Mouse (Mus musculus): ENCODE measurements at regions not wholly inside any gene's neighbourhood (a gene's known extent, or its start where the extent isn't known, plus 50 kb on each side); places are given as distances from the start of the nearest gene placed in this dataset.

DNA sequence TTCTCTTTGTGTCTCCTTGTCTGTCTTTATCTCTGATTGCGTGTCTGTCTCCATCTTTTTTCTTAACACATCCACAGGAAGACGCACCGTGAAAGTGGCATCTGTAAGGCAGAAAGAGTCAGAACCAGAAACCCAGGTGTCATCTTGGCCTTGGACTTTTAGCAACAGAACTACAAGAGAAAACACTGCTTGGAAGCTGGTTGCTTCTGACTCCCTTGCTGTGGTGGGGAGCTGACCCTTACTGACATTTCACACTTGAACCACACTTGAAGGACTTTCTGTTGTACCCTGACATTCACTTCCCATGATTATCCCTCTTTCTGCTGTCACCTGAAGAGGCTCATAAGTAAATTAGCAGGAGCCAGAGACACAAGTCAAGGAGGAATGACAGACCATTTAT lies 180.6 kb downstream of the Irx2 start:
- DNase-seq (ENCODE audit: low spot score) (no peak), ATAC-seq (ENCODE audit: insufficient read depth, low read depth) (no peak)
- WGBS = 91% methylated on average over 3 of the region's 3 CpGs
- Histone ChIP-seq H3K9me3 (replicated peaks; ENCODE audit: control insufficient read depth, low read length) (0 out of 2 replicates have a peak, but pooled peaks cover 3% of the 10 kb centered on the region), H3K36me3 (replicated peaks; ENCODE audit: control insufficient read depth, insufficient read depth, low read length) (no peaks in the 10 kb centered on the region), H3K27ac (ENCODE audit: low read depth) (no peak overlapping the region), H3K4me3 (ENCODE audit: low read depth, low read length) (no peak overlapping the region), H3K4me1 (ENCODE audit: control insufficient read depth, insufficient read depth) (no peaks in the 10 kb centered on the region), H3K27me3 (ENCODE audit: control insufficient read depth, insufficient read depth, low read length) (no peaks in the 10 kb centered on the region), H3K4me2 (ENCODE audit: low read depth, low read length) (no peak overlapping the region), H3K9ac (replicated peaks; ENCODE audit: low read depth, low read length) (no peak overlapping the region)
- TF ChIP-seq EP300 (IDR thresholded peaks at IDR 0.05; ENCODE audit: low read depth) = no peak
- TF ChIP-seq CTCF (IDR thresholded peaks at IDR 0.05; ENCODE audit: low read depth) = no peak

DNA sequence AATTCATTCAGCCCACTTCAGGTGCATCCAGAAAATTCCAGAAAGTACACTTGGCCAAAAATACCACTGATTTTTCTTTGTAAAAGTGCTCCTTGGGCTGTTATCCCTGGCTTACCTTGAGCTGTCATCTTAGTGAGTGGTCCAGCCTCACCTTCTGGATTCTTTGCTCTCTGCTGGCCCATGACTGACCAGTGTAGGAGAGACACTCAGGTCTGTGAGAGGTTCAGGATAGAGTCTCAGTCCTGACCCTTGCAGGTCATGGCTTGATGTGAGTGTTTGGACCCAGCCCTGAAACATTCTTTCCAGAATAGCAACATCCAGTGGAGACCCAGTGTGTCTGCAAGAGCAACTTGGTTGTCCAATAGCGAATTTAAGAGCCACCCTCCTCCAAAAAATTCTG lies 182.0 kb downstream of the Irx2 start:
- no peak for DNase-seq (ENCODE audit: low spot score)
- Histone ChIP-seq H3K9me3 (replicated peaks; ENCODE audit: control insufficient read depth, low read length) (0 out of 2 replicates have a peak, but pooled peaks cover 3% of the 10 kb centered on the region), H3K4me3 (ENCODE audit: low read depth, low read length) (no peak overlapping the region), H3K36me3 (replicated peaks; ENCODE audit: control insufficient read depth, insufficient read depth, low read length) (no peaks in the 10 kb centered on the region), H3K27me3 (ENCODE audit: control insufficient read depth, insufficient read depth, low read length) (0 out of 2 replicates have a peak, but pooled peaks cover 6% of the 10 kb centered on the region), H3K4me1 (ENCODE audit: control insufficient read depth, insufficient read depth) (no peaks in the 10 kb centered on the region), H3K9ac (replicated peaks; ENCODE audit: low read depth, low read length) (no peak overlapping the region), H3K27ac (ENCODE audit: low read depth) (no peak overlapping the region), H3K4me2 (ENCODE audit: low read depth, low read length) (no peak overlapping the region)
- TF ChIP-seq EP300 (IDR thresholded peaks at IDR 0.05; ENCODE audit: low read depth) = no peak
- TF ChIP-seq CTCF (IDR thresholded peaks at IDR 0.05; ENCODE audit: low read depth) = no peak
- no peak for ATAC-seq (ENCODE audit: insufficient read depth, low read depth)
- WGBS = 61% methylated on average over 1 of the region's 1 CpGs

DNA sequence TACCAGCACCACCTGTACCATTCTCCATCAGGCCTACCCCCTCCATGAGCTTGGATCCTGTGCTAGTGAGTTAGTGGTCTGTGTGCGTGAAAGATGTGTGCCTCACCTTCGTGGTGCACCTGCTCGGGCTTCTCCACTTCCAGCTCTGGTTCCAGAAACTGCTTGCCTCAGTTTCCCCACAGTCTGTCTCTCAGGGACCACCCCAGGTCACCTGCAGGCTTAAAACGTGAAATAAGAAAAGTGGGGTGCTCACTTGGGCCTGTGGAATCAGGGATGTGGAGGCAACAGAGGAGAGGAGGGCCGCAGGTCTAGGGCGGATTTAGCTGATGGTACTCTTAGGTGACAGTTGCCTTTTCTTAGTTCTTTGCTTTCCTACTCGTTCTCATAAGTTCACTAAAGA lies 186.0 kb downstream of the Irx2 start:
- Histone ChIP-seq H3K9me3 (replicated peaks; ENCODE audit: control insufficient read depth, low read length) (no peaks in the 10 kb centered on the region), H3K36me3 (replicated peaks; ENCODE audit: control insufficient read depth, insufficient read depth, low read length) (no peaks in the 10 kb centered on the region), H3K4me1 (ENCODE audit: control insufficient read depth, insufficient read depth) (no peaks in the 10 kb centered on the region), H3K27me3 (ENCODE audit: control insufficient read depth, insufficient read depth, low read length) (peaks cover 19% of the 10 kb centered on the region), H3K4me2 (ENCODE audit: low read depth, low read length) (no peak overlapping the region), H3K27ac (ENCODE audit: low read depth) (no peak overlapping the region), H3K9ac (replicated peaks; ENCODE audit: low read depth, low read length) (no peak overlapping the region), H3K4me3 (ENCODE audit: low read depth, low read length) (no peak overlapping the region)
- no peak for ATAC-seq (ENCODE audit: insufficient read depth, low read depth)
- 63% methylated on average over 7 of the region's 7 CpGs for WGBS
- no peak for TF ChIP-seq EP300 (IDR thresholded peaks at IDR 0.05; ENCODE audit: low read depth)
- no peak for TF ChIP-seq CTCF (IDR thresholded peaks at IDR 0.05; ENCODE audit: low read depth)
- DNase-seq (ENCODE audit: low spot score) = no peak

DNA sequence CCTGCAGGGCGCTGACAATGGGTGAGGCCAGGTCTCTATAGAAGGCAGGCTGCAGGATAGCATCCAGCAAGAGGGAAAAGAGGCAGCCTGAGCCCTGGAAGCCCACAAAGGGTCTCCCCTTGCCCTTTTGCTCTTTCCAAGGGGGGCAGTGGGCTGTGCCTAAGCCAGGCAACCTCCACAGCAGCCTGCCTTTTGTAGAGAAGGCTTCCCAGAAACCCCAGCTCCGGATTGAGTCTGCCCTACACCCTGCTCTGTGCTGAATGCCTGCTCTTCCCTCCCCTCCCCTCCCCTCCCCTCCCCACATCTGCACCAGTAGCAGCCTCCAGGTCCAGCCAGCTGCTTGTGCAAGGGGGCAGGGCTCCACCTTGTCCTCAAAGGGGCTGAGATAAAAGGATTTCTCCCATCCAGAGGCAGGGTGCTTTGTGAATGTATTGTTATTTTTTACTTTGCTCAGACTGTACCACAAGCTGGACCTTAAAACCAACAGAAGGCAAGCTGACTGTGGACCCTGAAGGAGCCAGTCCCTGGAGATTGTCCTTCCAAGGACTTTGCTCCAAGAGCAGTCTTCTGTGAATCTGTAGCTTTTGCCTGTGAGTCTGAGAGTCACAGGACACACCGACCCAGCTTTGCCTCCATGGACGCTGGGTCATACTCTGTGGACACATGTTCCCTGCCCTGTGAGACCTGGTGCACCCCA lies 186.8 kb downstream of the Irx2 start:
- Histone ChIP-seq H3K36me3 (replicated peaks; ENCODE audit: control insufficient read depth, insufficient read depth, low read length) (no peaks in the 10 kb centered on the region), H3K4me3 (ENCODE audit: low read depth, low read length) (no peak overlapping the region), H3K4me2 (ENCODE audit: low read depth, low read length) (no peak overlapping the region), H3K9ac (replicated peaks; ENCODE audit: low read depth, low read length) (no peak overlapping the region), H3K27ac (ENCODE audit: low read depth) (no peak overlapping the region), H3K27me3 (ENCODE audit: control insufficient read depth, insufficient read depth, low read length) (peaks cover 19% of the 10 kb centered on the region), H3K4me1 (ENCODE audit: control insufficient read depth, insufficient read depth) (no peaks in the 10 kb centered on the region), H3K9me3 (replicated peaks; ENCODE audit: control insufficient read depth, low read length) (no peaks in the 10 kb centered on the region)
- WGBS = 22% methylated on average over 4 of the region's 4 CpGs
- TF ChIP-seq CTCF (IDR thresholded peaks at IDR 0.05; ENCODE audit: low read depth) (no peak), EP300 (IDR thresholded peaks at IDR 0.05; ENCODE audit: low read depth) (no peak)
- DNase-seq (ENCODE audit: low spot score) (no peak), ATAC-seq (ENCODE audit: insufficient read depth, low read depth) (no peak)

GRCm38 (mm10) chr13:72815933-72816553 lies 187.4 kb downstream of the Irx2 start:
- no peak for TF ChIP-seq CTCF (IDR thresholded peaks at IDR 0.05; ENCODE audit: low read depth)
- TF ChIP-seq EP300 (IDR thresholded peaks at IDR 0.05; ENCODE audit: low read depth) = no peak
- H3K4me1 ChIP-seq (ENCODE audit: control insufficient read depth, insufficient read depth) = no peaks in the 10 kb centered on the region
- no peaks in the 10 kb centered on the region for H3K36me3 ChIP-seq (replicated peaks; ENCODE audit: control insufficient read depth, insufficient read depth, low read length)
- H3K27me3 ChIP-seq (ENCODE audit: control insufficient read depth, insufficient read depth, low read length) = peaks cover 19% of the 10 kb centered on the region
- no peak for DNase-seq (ENCODE audit: low spot score)
- H3K27ac ChIP-seq (ENCODE audit: low read depth) = no peak overlapping the region
- no peak for ATAC-seq (ENCODE audit: insufficient read depth, low read depth)
- H3K4me3 ChIP-seq (ENCODE audit: low read depth, low read length) = no peak overlapping the region
- H3K4me2 ChIP-seq (ENCODE audit: low read depth, low read length) = no peak overlapping the region; the same call in 1 of the 2 replicates
- WGBS = 10% methylated on average over 18 of the region's 18 CpGs
- H3K9me3 ChIP-seq (replicated peaks; ENCODE audit: control insufficient read depth, low read length) = no peaks in the 10 kb centered on the region
- no peak overlapping the region for H3K9ac ChIP-seq (replicated peaks; ENCODE audit: low read depth, low read length)
